Mouse (Mus musculus) thymus, postnatal 0 days (tissue): ENCODE measurements at regions not wholly inside any gene's neighbourhood (a gene's known extent, or its start where the extent isn't known, plus 50 kb on each side); places are given as distances from the start of the nearest gene placed in this dataset.

ENCODE experiments used
- DNase-seq: peaks from one replicate; pipeline ENCODE4 v3.0.0-alpha.2; 2015; ENCODE audit warnings: low spot score

- no peak for DNase-seq
Observed at GRCm38 (mm10) chr15:52570256-52570655, 1314.5 kb upstream of the Gm7489 start.

GRCm38 (mm10) chr15:52577614-52578013 is 1307.1 kb upstream of the Gm7489 start:
- DNase-seq, result no peak

GRCm38 (mm10) chr15:52589391-52589790 is 1295.3 kb upstream of the Gm7489 start:
- no peak for DNase-seq

- no peak for DNase-seq
Observed at GRCm38 (mm10) chr15:52599511-52599910, 1285.2 kb upstream of the Gm7489 start.

- no peak for DNase-seq
Observed at GRCm38 (mm10) chr15:52599957-52600356, 1284.7 kb upstream of the Gm7489 start.

GRCm38 (mm10) chr15:52639790-52640189 is 1244.9 kb upstream of the Gm7489 start:
- no peak for DNase-seq

GRCm38 (mm10) chr15:52645961-52646360 is 1238.7 kb upstream of the Gm7489 start:
- no peak for DNase-seq

GRCm38 (mm10) chr15:52657916-52658315 is 1226.8 kb upstream of the Gm7489 start:
- no peak for DNase-seq
